Mouse (Mus musculus) limb, embryonic 14.5 days (tissue): ENCODE measurements at regions not wholly inside any gene's neighbourhood (a gene's known extent, or its start where the extent isn't known, plus 50 kb on each side); places are given as distances from the start of the nearest gene placed in this dataset.

Source experiments
- ATAC-seq: fragments of 200-750 bp; cut with Nextera tagmentation; 2 replicates; pipeline ENCODE4 v1.8.0; 2017; ENCODE audit warnings: low read depth, moderate number of reproducible peaks, moderate TSS enrichment; ENCODE audit not compliant: low FRiP score
- DNase-seq: peaks from one replicate; pipeline ENCODE4 v3.0.0-alpha.2; 2015; ENCODE audit warnings: low spot score
- H3K27ac ChIP-seq: fragments of 300-500 bp; sonication (generic); replicated peaks from 2 replicates; pipeline ENCODE4 v1.5.1; 2014; ENCODE audit warnings: low read depth, mild to moderate bottlenecking, low read length, moderate library complexity, mixed read lengths
- H3K27me3 ChIP-seq: fragments of 300-500 bp; sonication (generic); 2 replicates; pipeline ENCODE4 v1.6.1; 2014; ENCODE audit warnings: low read length, mixed read lengths; ENCODE audit not compliant: control insufficient read depth, insufficient read depth
- H3K36me3 ChIP-seq: fragments of 300-500 bp; sonication (generic); 2 replicates; pipeline ENCODE4 v1.6.1; 2014; ENCODE audit warnings: mild to moderate bottlenecking, low read length, moderate library complexity, mixed read lengths; ENCODE audit not compliant: control insufficient read depth, insufficient read depth
- H3K4me1 ChIP-seq: fragments of 300-500 bp; sonication (generic); 2 replicates; pipeline ENCODE4 v1.6.1; 2014; ENCODE audit warnings: antibody characterized with exemption, low read length, mixed read lengths; ENCODE audit not compliant: control insufficient read depth, insufficient read depth
- H3K4me2 ChIP-seq: fragments of 300-500 bp; sonication (generic); replicated peaks from 2 replicates; pipeline ENCODE4 v1.6.1; 2014; ENCODE audit warnings: low read depth, mild to moderate bottlenecking, low read length, moderate library complexity; ENCODE audit not compliant: severe bottlenecking
- H3K4me3 ChIP-seq: fragments of 300-500 bp; sonication (generic); replicated peaks from 2 replicates; pipeline ENCODE4 v1.5.1; 2014; ENCODE audit warnings: low read length
- H3K9ac ChIP-seq: fragments of 300-500 bp; sonication (generic); 2 replicates; pipeline ENCODE4 v1.6.1; 2014; ENCODE audit warnings: mild to moderate bottlenecking, low read depth, low read length, moderate library complexity; ENCODE audit not compliant: severe bottlenecking
- H3K9me3 ChIP-seq: fragments of 300-500 bp; sonication (generic); 2 replicates; pipeline ENCODE4 v1.6.1; 2016; ENCODE audit warnings: low read length; ENCODE audit not compliant: control insufficient read depth
- POLR2A ChIP-seq: fragments of 200-500 bp; IDR thresholded peaks from 2 replicates; pipeline ENCODE4 v1.8.0; 2012; ENCODE audit warnings: inconsistent platforms, mild to moderate bottlenecking, moderate library complexity, borderline replicate concordance; ENCODE audit not compliant: insufficient read depth, insufficient read length; ENCODE audit errors: extremely low read depth
- WGBS: fragments of 180-500 bp; shearing (Covaris S2); extraction: QIAGEN DNeasy Blood & Tissue Kit; methylation state at CpG from one replicate; pipeline ENCODE4 v1.1.7; 2014; 5-methylcytosine and 5-hydroxymethylcytosine counted together

DNA sequence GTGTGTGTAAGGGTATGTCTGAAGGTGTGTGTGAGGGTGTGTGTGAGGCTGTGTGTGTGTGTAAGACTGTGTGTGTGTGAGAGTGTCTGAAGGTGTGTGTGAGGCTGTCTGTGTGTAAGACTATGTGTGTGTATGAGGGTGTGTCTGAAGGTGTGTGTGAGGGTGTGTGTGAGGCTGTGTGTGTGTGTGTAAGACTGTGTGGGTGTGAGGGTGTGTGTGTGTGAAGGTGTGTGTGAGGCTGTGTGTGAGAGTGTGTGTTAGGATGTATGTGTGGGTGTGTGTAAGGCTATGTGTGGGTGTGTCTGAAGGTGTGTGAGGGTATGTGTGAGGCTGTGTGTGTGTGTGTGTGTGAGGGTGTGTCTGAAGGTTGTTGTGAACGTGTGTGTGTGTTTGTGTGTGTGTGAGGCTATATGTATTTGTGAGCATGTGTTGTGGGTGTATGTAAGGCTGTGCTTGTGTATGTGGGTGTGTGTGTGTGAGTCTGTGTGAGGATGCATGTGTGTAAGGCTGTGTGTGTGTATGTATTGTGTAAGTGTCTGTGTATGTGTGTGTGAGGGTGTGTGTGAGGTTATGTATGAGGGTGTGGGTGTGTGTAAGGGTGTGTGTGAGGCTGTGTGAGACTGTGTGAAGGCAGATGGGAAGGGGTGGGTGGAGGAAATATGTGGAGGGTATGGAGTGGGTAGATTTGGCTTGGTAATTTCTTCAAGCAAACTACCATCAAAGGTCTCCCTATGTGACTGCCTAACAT lies 190.1 kb downstream of the Mdfic start:
- Histone ChIP-seq H3K4me1 (no peaks in the 10 kb centered on the region), H3K9ac (no peak overlapping the region), H3K9me3 (no peaks in the 10 kb centered on the region), H3K27me3 (no peaks in the 10 kb centered on the region), H3K4me3 (no peak overlapping the region), H3K27ac (no peak overlapping the region), H3K4me2 (no peak overlapping the region), H3K36me3 (no peaks in the 10 kb centered on the region)
- no peak for ATAC-seq
- 47% methylated on average over 1 of the region's 1 CpGs for WGBS
- TF ChIP-seq POLR2A, result no peak
- no peak for DNase-seq

DNA sequence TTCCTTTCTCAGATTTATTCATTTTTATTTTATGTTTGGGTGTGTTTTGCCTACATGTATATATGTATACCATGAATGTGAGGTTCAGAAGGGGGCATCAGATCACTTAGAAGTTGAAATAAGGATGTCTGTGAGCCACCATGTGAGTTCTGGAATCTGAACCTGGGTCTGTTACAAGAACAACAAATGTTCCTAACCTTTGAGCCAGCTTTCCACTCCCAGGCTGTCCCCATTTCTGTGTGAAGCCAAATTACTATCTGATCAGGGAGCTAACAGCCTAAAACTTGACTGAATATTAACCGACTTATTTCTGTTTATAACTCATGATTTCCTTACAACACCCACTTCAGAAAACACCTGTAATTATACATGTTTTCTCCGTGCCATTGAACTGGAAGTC lies 209.2 kb downstream of the Mdfic start:
- H3K27ac ChIP-seq, result no peak overlapping the region
- 82% methylated on average over 2 of the region's 2 CpGs for WGBS
- no peaks in the 10 kb centered on the region for H3K36me3 ChIP-seq
- no peak overlapping the region for H3K4me2 ChIP-seq
- H3K4me1 ChIP-seq, result no peaks in the 10 kb centered on the region
- H3K4me3 ChIP-seq, result no peak overlapping the region
- DNase-seq, result no peak
- no peaks in the 10 kb centered on the region for H3K27me3 ChIP-seq
- TF ChIP-seq POLR2A, result no peak
- no peak for ATAC-seq
- no peaks in the 10 kb centered on the region for H3K9me3 ChIP-seq
- no peak overlapping the region for H3K9ac ChIP-seq

DNA sequence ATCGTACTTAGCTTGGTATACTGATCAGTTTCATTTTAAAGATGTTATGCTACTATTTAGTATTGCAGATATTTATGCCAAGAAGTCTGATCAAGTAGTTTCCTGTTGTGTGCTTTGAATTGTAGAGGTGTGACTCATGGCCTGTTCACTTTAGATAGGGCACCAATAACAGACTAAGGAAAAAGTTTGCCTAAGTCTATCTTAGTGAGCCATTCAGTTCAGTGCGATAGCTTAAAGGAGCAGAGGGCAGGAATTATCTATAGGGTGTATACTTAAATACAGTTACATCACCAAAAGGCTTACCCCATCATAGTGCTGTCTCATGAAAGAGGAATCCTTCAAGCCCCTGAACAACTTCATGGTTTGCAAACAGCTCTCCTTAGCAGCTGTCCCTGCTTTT lies 229.8 kb downstream of the Mdfic start:
- TF ChIP-seq POLR2A, result no peak
- Histone ChIP-seq H3K9ac (no peak overlapping the region), H3K4me2 (no peak overlapping the region), H3K4me1 (no peaks in the 10 kb centered on the region), H3K27me3 (no peaks in the 10 kb centered on the region), H3K4me3 (no peak overlapping the region), H3K27ac (no peak overlapping the region), H3K36me3 (no peaks in the 10 kb centered on the region), H3K9me3 (no peaks in the 10 kb centered on the region)
- 92% methylated on average over 2 of the region's 2 CpGs for WGBS
- DNase-seq (no peak), ATAC-seq (no peak)

DNA sequence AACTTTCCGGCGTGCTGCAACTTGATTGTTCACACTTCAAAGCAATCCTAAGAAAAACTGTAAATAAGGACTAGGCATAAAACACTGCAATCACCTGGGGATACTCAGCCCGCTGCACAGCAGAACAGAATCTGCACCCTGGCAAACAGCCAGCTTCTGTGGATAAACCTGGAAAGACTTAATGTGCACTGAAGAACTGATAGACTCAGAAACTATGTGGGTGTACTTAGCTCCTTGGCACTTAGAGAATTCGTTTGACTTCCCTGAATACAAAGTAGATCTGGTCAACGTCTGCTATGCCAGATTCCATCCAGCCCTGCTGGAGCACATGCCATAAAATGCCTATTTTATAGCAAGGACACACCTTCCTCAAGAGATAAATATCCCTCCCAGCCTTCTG lies 266.9 kb downstream of the Mdfic start:
- Histone ChIP-seq H3K9me3 (no peaks in the 10 kb centered on the region), H3K27me3 (no peaks in the 10 kb centered on the region), H3K27ac (no peak overlapping the region), H3K4me2 (no peak overlapping the region), H3K4me1 (no peaks in the 10 kb centered on the region; the same call in 1 of the 2 replicates), H3K4me3 (no peak overlapping the region), H3K9ac (no peak overlapping the region), H3K36me3 (no peaks in the 10 kb centered on the region)
- 5% methylated on average over 5 of the region's 5 CpGs for WGBS
- DNase-seq (peak; percentile 83), ATAC-seq (peak; percentile 65; the same call in 1 of the 2 replicates)
- no peak for TF ChIP-seq POLR2A
